Mouse (Mus musculus): ENCODE measurements around the gene Fer. TPM values are rescaled to one million over a fixed set of nuclear protein-coding genes. Genes with fewer than 3 reads are reported as not detected.

Fer gene
- total and polyA plus RNA-seq, 2 experiments from 2014 or later, result 14.3 to 24.8 TPM

DNA sequence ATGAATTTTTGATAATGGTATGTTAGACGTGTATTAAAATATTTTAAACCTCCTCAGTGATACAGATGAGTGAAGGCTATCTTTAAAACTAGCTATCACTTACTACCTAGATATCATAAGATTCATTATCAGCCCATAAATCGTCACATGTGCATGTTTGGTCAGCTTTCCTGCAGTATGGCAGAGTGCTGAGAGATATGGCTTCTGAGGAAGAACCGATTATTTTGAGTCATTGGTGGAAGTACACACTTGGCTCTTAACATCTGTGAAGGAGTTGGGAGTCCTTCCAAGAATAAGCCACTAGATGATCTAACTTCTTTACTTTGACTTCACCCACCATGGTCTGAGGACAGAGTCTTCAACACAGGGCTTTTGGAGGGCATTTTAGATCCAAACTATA, 117.3 kb downstream of the Fer start:
- no peaks in the 10 kb centered on the region for H3K36me3 ChIP-seq (ENCODE audit: insufficient read depth, low read length)
- 95% methylated on average over 3 of the region's 3 CpGs for WGBS

DNA sequence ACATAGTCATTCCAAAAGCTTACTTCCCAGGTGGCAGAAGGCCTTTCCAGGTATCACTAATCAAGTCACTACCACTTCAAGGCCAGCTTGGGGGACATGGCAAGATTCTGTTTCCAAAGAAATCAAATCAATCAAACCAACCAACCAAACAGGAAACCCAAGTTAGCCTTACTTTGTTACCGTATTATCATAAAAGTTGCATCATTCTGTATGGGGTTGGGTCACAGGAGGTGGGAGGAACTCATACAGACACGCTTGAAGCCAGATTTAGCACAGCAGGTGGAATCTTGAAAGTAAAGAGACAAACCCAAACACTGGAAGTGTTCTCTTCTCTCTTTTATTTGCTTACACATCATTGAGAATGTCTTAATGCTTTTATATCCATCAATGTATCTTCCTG, 125.8 kb downstream of the Fer start:
- DNase-seq (ENCODE audit: low spot score) (no peak), ATAC-seq (no peak)
- Histone ChIP-seq H3K9ac (replicated peaks; ENCODE audit: low read length) (no peak overlapping the region), H3K4me3 (ENCODE audit: low read length) (no peak overlapping the region), H3K9me3 (ENCODE audit: low read length) (no peaks in the 10 kb centered on the region), H3K27ac (no peak overlapping the region), H3K27me3 (ENCODE audit: insufficient read depth, low read length) (no peaks in the 10 kb centered on the region), H3K4me2 (ENCODE audit: low read depth, low read length) (no peak overlapping the region), H3K4me1 (ENCODE audit: insufficient read depth, low read length) (no peaks in the 10 kb centered on the region), H3K36me3 (ENCODE audit: insufficient read depth, low read length) (no peaks in the 10 kb centered on the region; the same call in 1 of the 2 replicates)
- TF ChIP-seq CTCF (IDR thresholded peaks at IDR 0.05; ENCODE audit: low read depth), result no peak
- 69% methylated on average over 2 of the region's 2 CpGs for WGBS

More for the DNA sequence above, 117.3 kb downstream of the Fer start:
- no peak overlapping the region for H3K27ac ChIP-seq
- ATAC-seq, result no peak
- no peaks in the 10 kb centered on the region for H3K9me3 ChIP-seq (ENCODE audit: low read length)
- no peak for TF ChIP-seq CTCF (IDR thresholded peaks at IDR 0.05; ENCODE audit: low read depth)
- no peak overlapping the region for H3K4me3 ChIP-seq (ENCODE audit: low read length)
- DNase-seq (ENCODE audit: low spot score), result no peak
- no peak overlapping the region for H3K9ac ChIP-seq (replicated peaks; ENCODE audit: low read length)
- no peaks in the 10 kb centered on the region for H3K27me3 ChIP-seq (ENCODE audit: insufficient read depth, low read length)
- H3K4me1 ChIP-seq (ENCODE audit: insufficient read depth, low read length), result no peaks in the 10 kb centered on the region
- H3K4me2 ChIP-seq (ENCODE audit: low read depth, low read length), result no peak overlapping the region

DNA sequence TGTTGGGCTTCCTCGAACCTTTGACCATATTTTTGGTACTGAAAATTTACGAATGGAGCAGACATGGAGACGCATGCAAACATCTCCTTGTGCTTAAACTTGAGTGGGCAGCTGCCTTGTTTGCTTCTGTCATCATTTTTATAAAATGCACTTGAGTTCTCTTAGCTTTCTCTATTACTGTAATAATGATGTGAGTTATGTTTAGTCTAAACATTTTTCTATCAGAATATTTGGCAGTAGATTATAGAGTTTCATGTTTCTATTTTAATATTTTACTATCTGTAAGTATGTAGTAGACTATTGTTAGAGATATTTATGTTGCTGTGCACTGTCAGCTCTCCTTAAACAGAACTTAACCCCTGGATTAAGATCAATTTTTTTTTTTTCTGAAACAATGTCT, 128.3 kb downstream of the Fer start:
- Histone ChIP-seq H3K4me2 (ENCODE audit: low read depth, low read length) (no peak overlapping the region), H3K9ac (replicated peaks; ENCODE audit: low read length) (no peak overlapping the region), H3K36me3 (ENCODE audit: insufficient read depth, low read length) (no peaks in the 10 kb centered on the region; the same call in 1 of the 2 replicates), H3K4me1 (ENCODE audit: insufficient read depth, low read length) (no peaks in the 10 kb centered on the region), H3K9me3 (ENCODE audit: low read length) (no peaks in the 10 kb centered on the region), H3K4me3 (ENCODE audit: low read length) (no peak overlapping the region), H3K27ac (no peak overlapping the region), H3K27me3 (ENCODE audit: insufficient read depth, low read length) (no peaks in the 10 kb centered on the region)
- 93% methylated on average over 3 of the region's 3 CpGs for WGBS
- no peak for TF ChIP-seq CTCF (IDR thresholded peaks at IDR 0.05; ENCODE audit: low read depth)
- DNase-seq (ENCODE audit: low spot score), result no peak
- no peak for ATAC-seq

DNA sequence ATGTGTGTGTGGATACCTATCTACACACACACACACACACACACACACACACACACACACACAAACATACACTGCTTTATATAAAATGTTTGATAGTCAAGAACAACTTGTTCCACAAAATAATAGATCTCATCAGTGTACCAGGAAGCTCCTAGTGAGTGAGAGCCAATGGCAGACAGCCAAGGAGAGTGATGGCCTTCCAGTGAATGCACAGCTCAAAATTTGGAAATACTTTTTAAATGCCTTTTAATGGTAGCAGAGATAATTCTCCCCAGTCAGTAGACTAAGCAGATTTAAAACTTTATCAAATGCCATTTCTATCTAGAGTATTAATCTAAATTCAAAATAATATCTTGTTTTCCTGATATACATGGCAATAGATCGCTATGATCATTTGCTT, 133.1 kb downstream of the Fer start:
- H3K4me1 ChIP-seq (ENCODE audit: insufficient read depth, low read length), result no peaks in the 10 kb centered on the region
- no peaks in the 10 kb centered on the region for H3K36me3 ChIP-seq (ENCODE audit: insufficient read depth, low read length)
- TF ChIP-seq CTCF (IDR thresholded peaks at IDR 0.05; ENCODE audit: low read depth), result no peak
- H3K9me3 ChIP-seq (ENCODE audit: low read length), result no peaks in the 10 kb centered on the region
- no peaks in the 10 kb centered on the region for H3K27me3 ChIP-seq (ENCODE audit: insufficient read depth, low read length)
- 98% methylated on average over 1 of the region's 1 CpGs for WGBS
- H3K27ac ChIP-seq, result no peak overlapping the region
- H3K4me3 ChIP-seq (ENCODE audit: low read length), result no peak overlapping the region
- no peak for DNase-seq (ENCODE audit: low spot score)
- H3K4me2 ChIP-seq (ENCODE audit: low read depth, low read length), result no peak overlapping the region
- no peak for ATAC-seq
- no peak overlapping the region for H3K9ac ChIP-seq (replicated peaks; ENCODE audit: low read length)

DNA sequence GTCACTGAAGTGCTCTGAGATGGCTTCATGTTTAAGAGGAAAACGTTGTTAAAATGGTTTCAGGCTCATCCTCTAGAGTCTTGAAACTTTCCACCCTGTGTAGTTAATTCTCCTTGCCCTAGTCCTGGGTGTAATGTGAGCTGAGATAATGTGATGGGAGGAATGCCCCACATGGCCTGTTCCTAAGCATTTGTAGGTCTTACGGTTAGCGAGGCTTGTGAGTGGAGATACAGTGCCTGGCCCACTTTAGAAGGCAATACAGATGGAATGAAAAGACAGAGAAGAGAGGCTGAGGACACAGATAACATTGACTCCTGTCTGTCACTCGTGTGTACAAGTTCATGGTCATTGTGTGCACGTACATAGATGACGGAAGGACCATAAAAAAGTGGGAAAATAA, 134.8 kb downstream of the Fer start:
- Histone ChIP-seq H3K27ac (no peak overlapping the region), H3K36me3 (ENCODE audit: insufficient read depth, low read length) (no peaks in the 10 kb centered on the region), H3K4me3 (ENCODE audit: low read length) (no peak overlapping the region), H3K9me3 (ENCODE audit: low read length) (no peaks in the 10 kb centered on the region), H3K27me3 (ENCODE audit: insufficient read depth, low read length) (no peaks in the 10 kb centered on the region), H3K4me2 (ENCODE audit: low read depth, low read length) (no peak overlapping the region), H3K9ac (replicated peaks; ENCODE audit: low read length) (no peak overlapping the region), H3K4me1 (ENCODE audit: insufficient read depth, low read length) (no peaks in the 10 kb centered on the region)
- no peak for ATAC-seq
- no peak for DNase-seq (ENCODE audit: low spot score)
- TF ChIP-seq CTCF (IDR thresholded peaks at IDR 0.05; ENCODE audit: low read depth), result no peak
- WGBS, result 88% methylated on average over 6 of the region's 6 CpGs

DNA sequence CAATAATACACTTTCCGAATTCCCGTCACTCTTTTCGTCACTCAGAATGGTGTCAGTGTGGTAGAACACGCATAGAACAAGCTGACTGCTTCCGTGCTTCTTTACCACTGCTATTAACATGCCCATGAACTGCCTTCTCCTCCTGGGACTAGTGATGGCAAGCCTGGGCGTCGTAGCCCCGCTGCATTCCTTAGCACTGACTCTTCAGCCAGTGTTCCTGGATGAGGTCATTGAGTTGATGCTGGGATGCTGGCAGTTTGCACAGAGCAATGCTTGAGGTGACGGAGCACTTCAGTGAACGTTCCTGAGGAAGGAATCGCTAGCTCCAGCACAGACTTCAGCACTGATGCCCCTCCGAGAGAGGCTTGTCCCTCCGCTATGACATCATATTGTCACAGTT, 140.6 kb downstream of the Fer start:
- Histone ChIP-seq H3K9me3 (ENCODE audit: low read length) (no peaks in the 10 kb centered on the region), H3K27ac (no peak overlapping the region), H3K36me3 (ENCODE audit: insufficient read depth, low read length) (no peaks in the 10 kb centered on the region), H3K4me3 (ENCODE audit: low read length) (no peak overlapping the region), H3K4me1 (ENCODE audit: insufficient read depth, low read length) (no peaks in the 10 kb centered on the region), H3K9ac (replicated peaks; ENCODE audit: low read length) (no peak overlapping the region), H3K27me3 (ENCODE audit: insufficient read depth, low read length) (no peaks in the 10 kb centered on the region), H3K4me2 (ENCODE audit: low read depth, low read length) (no peak overlapping the region)
- WGBS, result 77% methylated on average over 13 of the region's 13 CpGs
- no peak for ATAC-seq
- TF ChIP-seq CTCF (IDR thresholded peaks at IDR 0.05; ENCODE audit: low read depth), result no peak
- DNase-seq (ENCODE audit: low spot score), result no peak

DNA sequence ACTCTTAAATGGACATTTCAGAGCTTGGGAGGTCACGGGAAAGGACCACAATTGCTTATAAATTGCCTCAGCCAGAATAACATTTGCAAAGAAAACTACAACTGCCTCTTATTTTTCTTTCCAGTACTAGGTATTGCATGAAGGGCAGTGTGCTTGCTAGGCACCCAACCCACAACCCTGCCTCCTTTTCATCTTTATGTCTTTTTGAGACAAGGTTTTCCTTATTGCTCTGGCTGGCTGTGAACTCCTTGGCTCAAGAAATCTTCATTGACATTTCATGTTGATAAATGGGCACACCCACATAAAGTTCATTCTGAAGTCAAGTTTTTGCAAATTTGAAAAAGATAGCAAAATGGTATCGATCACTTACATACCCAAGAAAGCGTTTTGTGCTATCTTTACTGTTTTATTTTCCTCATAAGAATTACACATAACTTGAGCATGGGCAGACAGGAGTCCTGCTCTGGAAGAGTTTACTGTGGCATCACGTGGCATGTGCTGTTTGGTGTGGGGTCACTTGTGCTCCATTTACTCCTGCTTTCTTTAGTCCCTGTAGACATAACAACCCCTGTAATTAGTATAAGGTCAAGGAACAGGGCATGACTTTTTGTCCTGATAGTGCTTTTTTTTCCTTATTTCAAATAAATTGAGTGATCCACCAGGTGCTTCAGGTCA, 142.8 kb downstream of the Fer start:
- DNase-seq (ENCODE audit: low spot score) (no peak), ATAC-seq (no peak)
- Histone ChIP-seq H3K36me3 (ENCODE audit: insufficient read depth, low read length) (no peaks in the 10 kb centered on the region; the same call in 1 of the 2 replicates), H3K27me3 (ENCODE audit: insufficient read depth, low read length) (no peaks in the 10 kb centered on the region), H3K4me3 (ENCODE audit: low read length) (no peak overlapping the region), H3K9me3 (ENCODE audit: low read length) (no peaks in the 10 kb centered on the region), H3K4me1 (ENCODE audit: insufficient read depth, low read length) (no peaks in the 10 kb centered on the region), H3K9ac (replicated peaks; ENCODE audit: low read length) (no peak overlapping the region), H3K4me2 (ENCODE audit: low read depth, low read length) (no peak overlapping the region), H3K27ac (no peak overlapping the region)
- 87% methylated on average over 4 of the region's 4 CpGs for WGBS
- TF ChIP-seq CTCF (IDR thresholded peaks at IDR 0.05; ENCODE audit: low read depth), result no peak
